Mouse (Mus musculus): ENCODE measurements around the gene Abhd17c.

- TF ChIP-seq POLR2AphosphoS2 (IDR thresholded peaks at IDR 0.05; ENCODE audit: low read depth, low read length) = no peak
- no peak for TF ChIP-seq ETS1 (conservative IDR thresholded peaks at IDR 0.05; ENCODE audit: low read depth, low read length)
- TF ChIP-seq POLR2A (IDR thresholded peaks at IDR 0.05; ENCODE audit: low read depth, low read length) = no peak
- TF ChIP-seq CTCF (conservative IDR thresholded peaks at IDR 0.05 in 1 of 2, IDR thresholded peaks at IDR 0.05 in 1 of 2; ENCODE audit: low read depth in 2 of 2, low read length in 2 of 2) = no peak
Measured at GRCm38 (mm10) chr7:84085049-84085945, 66.4 kb downstream of the Abhd17c start.
